Mouse (Mus musculus) thymus, postnatal 4 days (tissue): ENCODE measurements at regions not wholly inside any gene's neighbourhood (a gene's known extent, or its start where the extent isn't known, plus 50 kb on each side); places are given as distances from the start of the nearest gene placed in this dataset.

ENCODE experiments used
- DNase-seq: peaks from one replicate; pipeline ENCODE4 v3.0.0; 2021

DNA sequence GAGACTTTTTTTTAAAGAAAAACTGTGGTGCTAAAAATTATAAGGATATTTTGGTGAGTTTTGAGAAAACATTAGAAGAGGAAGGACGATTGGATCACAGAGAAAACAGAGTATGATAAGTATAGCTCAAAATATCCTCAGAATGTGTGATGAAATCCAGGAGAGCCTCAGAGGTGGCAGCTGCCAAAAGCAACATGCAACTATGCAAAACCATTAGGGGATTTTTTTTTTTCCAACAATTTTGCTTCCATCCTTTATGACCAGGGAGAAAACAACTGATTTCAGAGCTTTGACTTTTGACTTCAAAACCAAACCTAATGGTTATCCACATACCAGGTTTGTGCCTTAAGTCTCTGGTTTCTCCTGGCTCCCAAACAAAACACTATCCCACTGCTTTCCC, 267.4 kb upstream of the Erbb4 start:
- no peak for DNase-seq

DNA sequence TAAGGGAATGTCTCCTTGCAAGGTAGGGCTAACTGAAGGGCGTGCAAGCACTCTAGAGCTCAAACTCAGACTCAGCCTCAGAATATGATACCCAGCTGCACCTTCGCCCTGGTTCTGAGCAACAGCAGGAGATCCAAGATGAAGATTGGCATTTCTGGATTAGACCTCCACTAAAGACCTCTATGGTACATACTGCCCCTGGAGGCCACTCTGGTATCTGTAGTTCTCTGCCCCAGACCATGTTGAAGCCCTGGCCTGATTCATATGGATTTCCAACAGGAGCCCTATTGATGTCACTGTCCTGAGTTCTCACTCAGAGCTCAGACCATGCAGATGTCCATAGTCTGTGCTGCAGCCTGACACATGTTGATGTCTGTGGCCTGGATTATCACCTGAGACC, 262.2 kb upstream of the Erbb4 start:
- DNase-seq = no peak

GRCm38 (mm10) chr1:69367531-69367930, 259.7 kb upstream of the Erbb4 start:
- DNase-seq = no peak

GRCm38 (mm10) chr1:69364069-69364468, 256.2 kb upstream of the Erbb4 start:
- DNase-seq = no peak

DNA sequence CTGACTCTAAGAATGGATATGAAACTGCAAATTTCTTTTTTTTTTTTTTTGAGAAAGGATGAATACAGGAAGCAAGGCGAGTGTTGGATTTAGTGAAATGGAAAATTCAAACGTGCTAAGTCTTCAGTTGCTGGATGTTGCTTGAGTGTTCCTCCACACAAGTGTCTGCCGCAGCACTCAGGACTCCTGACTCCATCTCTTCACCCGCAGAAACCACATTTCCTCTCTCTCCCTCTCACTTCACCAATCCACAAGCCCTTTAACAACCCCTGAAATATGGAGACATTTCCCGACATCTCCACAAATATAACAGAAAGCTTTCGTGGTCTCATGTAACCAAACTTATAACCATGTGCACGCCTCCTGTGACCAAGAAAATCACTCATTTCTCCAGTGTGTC, 249.7 kb upstream of the Erbb4 start:
- DNase-seq = no peak

GRCm38 (mm10) chr1:69350417-69350816, 242.6 kb upstream of the Erbb4 start:
- DNase-seq = no peak

GRCm38 (mm10) chr1:69349826-69350225, 242.0 kb upstream of the Erbb4 start:
- no peak for DNase-seq

- no peak for DNase-seq
Observed at GRCm38 (mm10) chr1:69342100-69342499, 234.2 kb upstream of the Erbb4 start.

DNA sequence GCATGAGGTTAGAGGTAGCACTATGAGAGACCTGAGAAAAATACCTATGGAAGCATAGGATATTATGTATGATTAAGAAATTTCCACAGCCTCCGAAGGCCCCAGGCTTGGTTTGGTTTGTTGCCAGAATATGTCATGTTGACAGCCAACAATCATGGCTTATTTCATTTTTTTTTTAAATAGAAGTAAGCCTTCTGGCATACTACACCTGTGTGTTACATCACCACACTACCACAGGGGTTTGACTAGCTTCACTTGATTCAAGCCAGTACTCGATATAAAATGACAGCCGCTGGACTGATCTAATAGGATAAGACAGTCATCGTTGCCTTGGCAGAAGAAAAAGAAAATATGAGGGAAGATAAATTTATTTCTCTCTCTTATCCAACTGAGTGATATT, 232.6 kb upstream of the Erbb4 start:
- DNase-seq = no peak

GRCm38 (mm10) chr1:69331418-69332254, 223.8 kb upstream of the Erbb4 start:
- no peak for DNase-seq

GRCm38 (mm10) chr1:69329399-69329798, 221.5 kb upstream of the Erbb4 start:
- no peak for DNase-seq

DNA sequence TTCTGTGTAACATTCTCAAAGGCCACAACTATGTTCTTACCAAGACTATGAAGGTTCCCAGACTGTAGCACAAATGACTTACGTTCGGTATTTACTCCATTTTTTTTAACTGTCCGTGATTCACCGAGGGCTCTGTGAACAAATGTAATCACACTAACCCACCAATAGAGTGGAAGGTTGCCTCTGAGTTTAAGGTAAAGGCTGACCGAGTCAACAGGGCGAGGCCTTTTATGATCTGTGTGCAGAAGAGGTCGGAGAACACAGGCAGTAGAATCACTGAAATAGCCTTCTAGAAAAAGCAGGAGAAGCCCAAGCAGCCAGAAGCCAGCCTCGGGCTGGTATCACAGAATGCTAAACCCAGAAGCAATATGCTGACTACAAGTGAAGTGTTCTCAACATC, 218.9 kb upstream of the Erbb4 start:
- no peak for DNase-seq

GRCm38 (mm10) chr1:69319526-69319925, 211.7 kb upstream of the Erbb4 start:
- DNase-seq = no peak

GRCm38 (mm10) chr1:69296816-69297215, 189.0 kb upstream of the Erbb4 start:
- DNase-seq = no peak

DNA sequence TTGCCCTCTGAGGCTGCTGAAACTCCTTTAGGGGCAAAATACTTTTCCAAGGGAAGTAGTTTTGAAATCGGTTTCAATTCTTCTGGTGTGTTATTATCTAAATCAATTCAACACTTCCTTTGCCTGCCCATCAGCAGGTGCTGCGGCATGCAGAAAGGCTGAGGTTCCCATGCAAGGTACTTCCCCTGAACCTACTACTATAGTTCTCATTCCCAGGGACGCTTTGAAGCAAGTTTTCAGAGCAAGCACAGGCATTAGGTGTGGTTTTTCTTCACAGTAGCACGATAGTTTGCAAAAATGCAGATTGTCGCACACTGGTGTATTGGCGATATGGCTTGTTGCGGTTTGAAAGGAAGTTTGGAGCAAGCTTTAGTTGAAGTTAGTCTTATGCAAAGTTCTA, 183.5 kb upstream of the Erbb4 start:
- DNase-seq = peak; percentile 27

GRCm38 (mm10) chr1:69286374-69286773, 178.5 kb upstream of the Erbb4 start:
- no peak for DNase-seq

DNA sequence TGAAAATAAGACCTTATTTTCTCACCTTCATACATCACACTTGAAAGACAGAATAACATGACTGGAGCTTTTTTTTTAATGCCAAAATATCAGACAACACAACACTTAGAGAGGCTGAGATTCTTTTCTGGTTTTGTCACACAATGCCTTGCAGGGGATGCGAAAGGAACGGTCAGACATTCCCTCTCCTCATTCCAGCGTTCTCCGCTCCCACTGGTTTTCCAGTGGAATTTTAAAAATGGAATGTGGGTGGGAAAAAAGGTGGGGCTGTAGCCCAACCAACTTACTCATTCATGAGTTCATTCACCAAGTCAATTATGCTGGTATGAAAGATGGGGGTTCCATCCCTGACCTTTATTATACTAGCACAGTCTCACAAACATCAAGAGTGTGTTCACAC, 169.6 kb upstream of the Erbb4 start:
- DNase-seq = no peak

DNA sequence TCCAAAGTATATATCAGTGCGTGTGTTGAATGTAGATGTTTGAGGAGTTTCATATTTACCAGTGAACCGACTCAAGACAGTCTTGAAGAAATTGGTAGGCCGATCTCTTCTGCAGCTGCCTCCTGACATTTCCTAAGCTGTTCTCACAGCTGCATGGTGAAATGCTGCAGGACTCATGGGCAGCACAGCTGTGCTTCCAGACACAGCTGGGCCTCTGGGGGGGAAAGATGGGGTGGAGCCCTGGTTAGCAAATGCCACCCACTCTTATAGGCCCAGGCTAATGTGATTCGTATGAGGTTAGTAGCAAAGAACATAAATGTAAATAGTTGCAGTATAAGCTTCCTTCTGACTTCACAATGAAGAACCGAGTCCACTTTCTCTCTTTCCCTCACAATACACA, 139.8 kb upstream of the Erbb4 start:
- peak; percentile 44 for DNase-seq

DNA sequence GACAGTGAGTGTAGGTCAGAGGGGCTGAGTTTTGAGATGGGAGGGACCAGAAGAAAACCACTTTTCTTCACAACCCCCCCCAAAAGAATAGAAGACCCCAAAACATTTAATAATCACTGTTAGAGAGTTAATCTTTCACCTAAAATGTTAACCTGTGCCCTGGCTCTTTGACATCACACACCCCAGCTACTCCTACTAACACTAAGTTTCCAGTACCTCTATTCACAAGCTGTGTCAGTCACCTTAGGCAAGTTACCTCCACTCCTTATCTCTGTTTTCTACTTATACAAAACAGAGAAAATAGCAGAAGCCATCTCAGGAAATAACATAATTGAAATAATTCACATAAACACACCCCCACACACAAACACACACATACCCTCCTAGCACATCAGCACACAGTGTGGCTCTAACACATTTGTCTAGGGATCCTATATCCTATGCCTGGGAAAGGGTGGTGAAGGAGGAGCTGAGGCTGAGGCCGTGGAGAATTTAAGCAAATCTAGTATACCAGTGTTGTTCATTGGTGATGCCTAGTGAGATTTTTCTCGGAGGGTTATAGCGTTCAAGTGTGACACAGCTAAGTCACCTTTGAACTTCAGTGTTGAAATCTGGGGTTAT, 134.5 kb upstream of the Erbb4 start:
- DNase-seq = no peak

DNA sequence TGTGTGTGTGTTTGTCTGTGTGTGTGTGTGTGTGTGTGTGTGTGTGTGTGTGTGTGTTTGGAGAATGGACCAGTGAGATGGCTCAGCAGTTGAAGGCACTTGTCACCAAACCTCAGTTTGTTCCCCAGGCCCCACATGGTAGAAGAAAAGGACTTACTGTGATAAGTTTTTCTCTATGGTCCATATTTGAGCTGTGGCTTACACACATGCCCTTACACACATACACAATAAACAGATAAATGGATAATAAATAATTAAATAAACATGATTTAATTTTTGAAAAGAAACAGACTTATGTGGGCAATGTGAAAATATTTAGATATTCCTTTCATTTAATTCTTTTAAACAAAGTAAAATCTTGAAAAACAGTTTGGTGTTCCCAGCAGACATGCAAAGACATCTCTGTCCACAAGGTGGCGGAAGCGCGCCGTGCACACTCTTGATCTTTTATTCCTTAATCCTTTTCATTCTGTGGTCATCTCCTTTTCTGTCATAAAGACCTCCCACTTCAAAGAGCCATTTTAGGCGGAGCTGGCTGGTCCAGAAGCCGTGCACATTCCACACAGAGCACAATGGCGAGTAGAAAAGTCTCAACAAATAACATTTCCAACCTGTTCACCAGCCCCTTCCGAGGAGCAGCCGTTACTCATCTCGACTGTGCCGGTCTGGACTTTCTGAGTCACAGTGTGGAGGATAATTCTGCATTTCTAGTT, 133.8 kb upstream of the Erbb4 start:
- DNase-seq = peak; percentile 74

DNA sequence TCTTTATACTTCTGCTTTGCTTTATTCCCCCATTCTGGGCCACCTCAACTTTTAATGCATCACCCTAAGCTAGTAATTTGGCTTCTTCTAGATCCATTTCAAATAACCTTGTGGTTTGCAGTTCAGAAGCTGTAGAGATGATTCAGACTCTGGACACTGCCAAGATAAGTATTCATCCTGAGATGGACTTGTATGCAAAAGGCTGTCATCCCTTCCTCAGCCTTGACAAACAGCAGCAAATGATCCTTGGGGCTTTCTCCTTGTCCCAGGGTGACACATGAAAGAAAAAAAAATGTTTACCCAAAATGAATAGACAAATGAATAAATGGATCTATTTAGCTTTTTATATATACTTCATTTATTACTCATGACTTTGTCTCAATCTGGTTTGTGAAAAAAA, 120.0 kb upstream of the Erbb4 start:
- DNase-seq = no peak

GRCm38 (mm10) chr1:69212896-69213500, 105.1 kb upstream of the Erbb4 start:
- DNase-seq = no peak

DNA sequence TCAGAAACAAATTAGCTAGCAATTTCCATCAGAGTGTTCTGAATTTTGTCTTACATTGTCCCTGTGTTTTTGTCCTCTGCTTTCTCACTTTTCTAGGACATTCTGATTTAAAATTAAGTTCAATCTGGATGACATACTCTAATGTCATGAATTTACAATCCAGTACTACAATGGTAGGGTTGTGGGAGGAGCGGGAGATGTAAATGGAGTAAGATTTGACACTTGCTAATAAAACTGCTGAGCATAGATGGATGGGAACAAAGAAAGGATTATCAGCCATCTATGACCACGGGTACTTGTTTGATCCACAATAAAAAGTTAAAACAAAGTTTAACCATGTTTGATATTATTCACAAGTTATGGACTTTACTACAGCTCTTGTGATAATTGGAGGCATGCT, 94.9 kb upstream of the Erbb4 start:
- DNase-seq = no peak

DNA sequence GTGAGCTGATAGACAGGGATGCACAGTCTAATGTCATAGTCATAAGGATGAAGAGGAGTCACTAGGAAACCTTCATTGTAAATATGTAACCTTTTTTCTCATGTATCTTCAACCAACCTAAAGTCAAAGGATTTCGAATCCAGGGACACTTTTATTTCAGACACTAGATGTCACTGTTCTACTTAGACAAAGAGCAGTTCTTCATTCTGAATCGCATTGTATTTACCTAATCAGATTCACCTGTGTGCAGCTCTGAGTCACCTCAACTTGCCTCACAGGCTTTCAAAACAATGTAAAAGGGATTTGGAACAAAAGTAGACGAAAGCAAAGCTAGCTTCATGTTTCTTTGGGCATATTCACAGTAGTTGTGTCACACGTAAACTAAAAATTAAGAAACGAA, 57.3 kb upstream of the Erbb4 start:
- DNase-seq = no peak
